Mouse (Mus musculus) kidney, adult 2 months (tissue): Measurements from ENCODE around the gene Meis2.

Experiments used
- CTCF ChIP-seq: fragments of 200-500 bp; conservative IDR thresholded peaks from 2 replicates; pipeline ENCODE4 v1.5.1; 2011; ENCODE audit warnings: low read depth, mild to moderate bottlenecking, control low read depth, low read length, moderate library complexity, mixed read lengths; ENCODE audit not compliant: insufficient read depth, insufficient read length
- POLR2A ChIP-seq: fragments of 200-500 bp; IDR thresholded peaks from one replicate; pipeline ENCODE4 v1.6.1; 2011; ENCODE audit warnings: low read depth, low read length, control low read depth

DNA sequence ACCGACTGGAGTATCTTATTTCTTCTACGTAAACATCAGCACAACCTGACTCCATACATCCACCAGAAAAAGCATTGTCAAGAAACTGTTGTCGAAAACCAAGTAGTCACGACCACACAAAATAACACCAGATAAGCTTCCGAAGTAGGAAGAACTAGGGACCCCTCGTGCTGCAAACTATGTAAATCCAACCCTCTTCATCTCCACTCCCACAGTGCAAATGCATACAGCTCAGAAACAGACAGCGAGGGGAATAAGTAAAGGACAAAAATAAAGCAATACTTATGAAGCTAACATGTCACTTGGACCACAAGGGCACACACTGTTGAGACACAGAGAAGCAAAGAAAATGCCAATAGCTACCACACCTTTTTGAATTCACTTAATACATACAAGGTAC, 8.8 kb downstream of the Meis2 start:
- TF ChIP-seq CTCF: no peak
- no peak for TF ChIP-seq POLR2A
